Mouse (Mus musculus) bone marrow macrophage, adult 2 months (primary cell): Measurements from ENCODE around the gene Vps54. TPM values are rescaled to one million over a fixed set of nuclear protein-coding genes. Genes with fewer than 3 reads are reported as not detected.

ENCODE experiments used
- H3K27ac ChIP-seq: 2 replicates; pipeline ENCODE4 v1.5.1; 2012; ENCODE audit warnings: low read depth, low read length; ENCODE audit not compliant: insufficient read depth
- H3K4me1 ChIP-seq: 2 replicates; pipeline ENCODE4 v1.6.1; 2012; ENCODE audit warnings: low read length; ENCODE audit not compliant: control insufficient read depth, insufficient read depth
- H3K4me3 ChIP-seq: 2 replicates; pipeline ENCODE4 v1.5.1; 2012; ENCODE audit warnings: mild to moderate bottlenecking, low read length, moderate library complexity; ENCODE audit not compliant: insufficient read depth
- CTCF ChIP-seq: IDR thresholded peaks from 2 replicates; pipeline ENCODE4 v1.5.1; 2012; ENCODE audit warnings: low read depth, mild to moderate bottlenecking, low read length, moderate library complexity
- POLR2A ChIP-seq: IDR thresholded peaks from 2 replicates; pipeline ENCODE4 v1.6.1; 2012; ENCODE audit warnings: mild to moderate bottlenecking, low read depth, low read length, borderline replicate concordance
- polyA plus RNA-seq: library from polyadenylated mRNA; stranded (reverse); fragments of >200 nt; gene quantifications from 2 replicates; pipeline ENCODE4 v1.2.4, GENCODE M21; 2012; ENCODE audit not compliant: missing spikeins, insufficient read depth, insufficient read length

Vps54 gene
- polyA plus RNA-seq, 1 experiment: 33.2 TPM

DNA sequence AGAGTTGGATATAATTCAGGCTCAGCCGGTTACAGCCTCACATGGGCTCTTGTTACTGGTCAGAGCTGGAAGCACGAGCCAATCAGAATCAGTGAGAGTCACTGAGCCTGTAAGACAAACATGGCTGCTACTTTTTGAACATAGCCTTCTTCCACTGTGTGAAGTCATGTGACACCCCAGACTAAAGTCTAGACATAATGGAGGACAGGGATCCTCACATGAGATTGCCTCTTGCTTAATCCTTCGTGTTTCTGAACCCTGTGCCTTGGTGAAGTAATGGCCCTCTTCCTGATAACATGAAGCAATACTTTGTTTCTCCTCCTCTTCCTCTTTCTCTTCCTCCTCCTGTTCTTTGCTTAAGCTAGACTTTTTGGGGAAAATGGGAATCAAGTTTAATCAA lies 15.5 kb upstream of the Vps54 start:
- H3K4me1 ChIP-seq: peaks cover 38% of the 10 kb centered on the region
- H3K27ac ChIP-seq: peak overlapping the region; percentile 94
- H3K4me3 ChIP-seq: no peak overlapping the region
- TF ChIP-seq CTCF (no peak), POLR2A (no peak)

DNA sequence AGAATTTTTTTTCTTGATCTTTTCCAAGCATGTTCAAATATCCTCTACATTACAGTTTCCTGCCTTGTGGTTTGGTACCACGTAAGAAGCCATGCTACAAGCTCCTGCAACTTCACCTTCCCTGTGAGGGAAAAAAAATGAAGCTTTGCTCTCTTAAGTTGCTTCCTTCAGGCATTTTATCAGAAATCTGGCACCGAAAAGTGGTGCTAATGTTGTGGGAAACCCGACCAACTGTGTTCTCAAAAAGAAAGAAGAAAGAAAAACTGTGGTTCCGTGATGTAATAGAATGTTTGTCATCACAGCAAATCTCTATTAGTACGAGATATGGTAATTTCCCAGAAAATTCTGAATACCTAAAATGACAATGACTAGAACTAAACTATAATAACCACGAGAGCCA lies 15.0 kb upstream of the Vps54 start:
- Histone ChIP-seq H3K4me3 (peak overlapping the region; percentile 49), H3K27ac (peak overlapping the region; percentile 94), H3K4me1 (peaks cover 38% of the 10 kb centered on the region)
- no peak for TF ChIP-seq POLR2A
- TF ChIP-seq CTCF: no peak

DNA sequence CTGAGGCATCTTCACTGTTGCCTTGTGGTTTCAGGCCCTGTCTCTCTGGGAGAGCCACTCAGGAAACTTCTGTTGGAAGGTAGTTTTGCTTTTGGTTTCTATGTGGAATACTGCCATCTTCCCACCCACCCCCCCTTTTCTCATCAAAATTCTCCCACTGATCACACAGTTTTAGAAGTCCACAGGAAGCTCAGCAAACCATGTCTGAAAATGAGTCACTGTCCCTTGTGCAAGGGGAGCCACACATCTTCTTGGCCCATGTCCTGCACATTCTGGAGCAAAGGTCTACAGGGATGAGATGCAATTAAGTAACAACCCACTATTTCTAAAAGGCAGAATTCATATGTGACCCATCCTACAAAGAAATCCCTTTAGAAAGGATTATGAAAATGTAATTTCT lies 14.6 kb upstream of the Vps54 start:
- H3K4me1 ChIP-seq: peaks cover 38% of the 10 kb centered on the region
- TF ChIP-seq POLR2A (no peak), CTCF (no peak)
- H3K27ac ChIP-seq: peak overlapping the region; percentile 94
- peak overlapping the region; percentile 49; the same call in 1 of the 2 replicates for H3K4me3 ChIP-seq

DNA sequence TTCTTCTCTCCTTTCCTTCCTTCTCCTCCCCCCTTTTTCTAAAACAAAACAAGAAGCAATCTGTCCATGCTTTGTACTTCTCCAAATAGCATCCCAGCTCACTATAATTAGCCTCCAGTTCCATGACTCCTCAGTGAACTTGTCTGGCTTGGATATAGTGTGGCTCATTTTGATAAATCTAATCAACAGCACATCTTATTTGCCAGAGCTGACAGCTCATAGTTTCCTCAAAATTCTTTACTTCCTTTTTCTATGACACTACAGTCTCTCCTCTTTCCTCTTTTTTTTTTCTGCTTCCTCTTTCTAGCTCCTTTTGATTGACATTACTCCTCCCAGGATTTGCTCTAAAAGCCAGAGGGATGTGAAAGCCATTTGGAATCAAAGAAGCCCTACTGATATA lies 14.1 kb upstream of the Vps54 start:
- Histone ChIP-seq H3K27ac (peak overlapping the region; percentile 94), H3K4me3 (no peak overlapping the region), H3K4me1 (peaks cover 38% of the 10 kb centered on the region)
- TF ChIP-seq POLR2A (no peak), CTCF (no peak)

DNA sequence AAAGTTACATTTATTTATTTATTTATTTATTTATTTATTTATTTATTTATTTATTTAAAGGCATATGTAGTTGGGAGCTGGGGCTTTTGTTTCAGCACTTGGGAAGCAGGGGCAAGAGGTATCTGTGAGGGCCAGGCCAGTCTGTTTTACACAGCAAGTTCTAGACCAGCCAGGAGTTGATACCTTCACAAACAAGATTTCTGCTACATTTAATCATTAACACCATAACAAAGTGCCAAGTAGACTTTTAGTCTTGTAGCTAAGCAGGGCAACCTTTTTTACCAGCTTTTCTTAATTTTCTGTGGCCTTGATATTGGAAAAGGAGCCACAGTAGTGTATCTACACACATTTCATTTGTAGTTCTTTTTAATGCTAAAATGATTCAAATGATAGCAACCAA lies 3.7 kb upstream of the Vps54 start:
- H3K4me1 ChIP-seq: peaks cover 9% of the 10 kb centered on the region
- no peak overlapping the region for H3K4me3 ChIP-seq
- no peak overlapping the region for H3K27ac ChIP-seq
- TF ChIP-seq POLR2A (no peak), CTCF (no peak)

DNA sequence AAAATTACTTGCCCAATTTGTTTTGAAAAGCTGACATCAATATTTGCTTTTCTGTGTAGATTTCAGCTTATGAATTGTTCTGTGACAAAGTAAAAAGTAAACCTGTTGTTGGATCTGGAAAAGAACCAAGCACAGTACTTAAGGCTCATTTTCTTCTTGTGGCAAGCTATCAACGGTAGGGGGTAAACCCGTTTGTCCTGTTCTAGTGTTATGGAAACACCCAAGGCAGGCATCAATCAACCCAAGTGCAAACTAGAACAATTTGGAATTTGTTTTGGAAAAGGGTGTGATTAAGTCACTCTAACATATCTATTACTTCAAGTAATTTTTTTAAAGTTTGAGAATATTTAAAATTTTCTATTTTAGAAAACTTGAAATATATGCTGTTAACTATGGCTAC lies 3.3 kb upstream of the Vps54 start:
- TF ChIP-seq POLR2A (no peak), CTCF (no peak)
- H3K4me1 ChIP-seq: peaks cover 9% of the 10 kb centered on the region

DNA sequence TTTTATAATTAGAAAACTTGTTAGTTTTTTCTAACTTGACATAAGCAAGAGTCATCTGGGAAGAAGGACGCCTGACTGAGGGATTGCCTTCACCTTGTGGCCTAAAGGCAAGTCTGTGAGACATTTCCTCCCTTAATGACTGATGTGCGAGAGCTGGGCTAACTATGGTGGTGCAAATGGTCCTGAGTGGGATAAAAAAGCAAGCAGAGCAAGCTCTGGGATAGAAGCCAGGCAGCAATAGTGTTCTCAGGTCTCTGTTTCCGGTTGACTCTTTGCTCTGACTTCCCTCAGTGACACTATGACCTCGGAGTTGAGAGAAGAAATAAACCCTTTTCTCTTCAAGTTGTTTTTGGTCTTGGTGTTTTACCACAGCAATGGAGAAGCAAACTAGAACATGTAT lies 2.1 kb upstream of the Vps54 start:
- Histone ChIP-seq H3K27ac (no peak overlapping the region; the same call in 1 of the 2 replicates), H3K4me3 (no peak overlapping the region), H3K4me1 (peaks cover 9% of the 10 kb centered on the region)
- TF ChIP-seq POLR2A (no peak), CTCF (no peak)

More for the DNA sequence above, 3.3 kb upstream of the Vps54 start:
- H3K27ac ChIP-seq: no peak overlapping the region
- no peak overlapping the region for H3K4me3 ChIP-seq

DNA sequence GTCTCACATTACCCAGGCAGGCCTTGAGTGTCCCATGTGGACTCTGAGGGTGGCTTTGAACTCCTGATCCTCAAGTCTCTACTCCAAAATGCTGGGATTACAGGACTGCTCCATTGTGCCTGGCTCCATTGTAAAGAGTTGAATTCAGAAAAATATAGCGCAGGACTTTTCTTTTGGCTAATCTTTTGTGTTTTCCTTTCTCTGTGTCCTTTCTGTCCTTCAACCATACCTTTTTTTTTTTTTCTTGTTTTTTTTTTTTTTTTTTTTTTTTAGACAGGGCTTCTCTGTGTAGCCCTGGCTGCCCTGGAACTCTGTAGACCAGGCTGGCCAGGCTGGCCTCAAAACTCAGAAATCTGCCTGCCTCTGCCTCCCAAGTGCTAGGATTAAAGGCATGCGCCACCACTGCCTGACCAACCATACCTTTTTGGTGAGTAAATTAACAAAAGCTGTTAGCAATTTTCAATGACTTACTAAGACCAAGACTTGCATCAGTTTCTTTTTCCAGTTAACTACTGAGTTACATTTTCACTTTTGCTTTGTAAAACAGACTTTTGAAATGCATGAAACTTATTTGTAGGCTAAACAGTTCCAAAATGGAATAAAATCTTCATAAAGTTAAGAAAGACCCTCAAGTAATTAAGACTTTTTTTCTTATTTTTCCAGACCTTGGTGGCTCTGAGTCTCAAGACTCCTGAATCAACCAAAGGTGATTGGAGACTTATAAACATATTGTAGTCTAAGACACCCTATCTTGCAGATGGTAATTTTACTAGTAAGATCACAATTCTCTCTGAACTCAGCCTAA lies 1.4 kb upstream of the Vps54 start:
- Histone ChIP-seq H3K27ac (no peak overlapping the region), H3K4me3 (no peak overlapping the region), H3K4me1 (peaks cover 9% of the 10 kb centered on the region)
- TF ChIP-seq CTCF (no peak), POLR2A (no peak)

DNA sequence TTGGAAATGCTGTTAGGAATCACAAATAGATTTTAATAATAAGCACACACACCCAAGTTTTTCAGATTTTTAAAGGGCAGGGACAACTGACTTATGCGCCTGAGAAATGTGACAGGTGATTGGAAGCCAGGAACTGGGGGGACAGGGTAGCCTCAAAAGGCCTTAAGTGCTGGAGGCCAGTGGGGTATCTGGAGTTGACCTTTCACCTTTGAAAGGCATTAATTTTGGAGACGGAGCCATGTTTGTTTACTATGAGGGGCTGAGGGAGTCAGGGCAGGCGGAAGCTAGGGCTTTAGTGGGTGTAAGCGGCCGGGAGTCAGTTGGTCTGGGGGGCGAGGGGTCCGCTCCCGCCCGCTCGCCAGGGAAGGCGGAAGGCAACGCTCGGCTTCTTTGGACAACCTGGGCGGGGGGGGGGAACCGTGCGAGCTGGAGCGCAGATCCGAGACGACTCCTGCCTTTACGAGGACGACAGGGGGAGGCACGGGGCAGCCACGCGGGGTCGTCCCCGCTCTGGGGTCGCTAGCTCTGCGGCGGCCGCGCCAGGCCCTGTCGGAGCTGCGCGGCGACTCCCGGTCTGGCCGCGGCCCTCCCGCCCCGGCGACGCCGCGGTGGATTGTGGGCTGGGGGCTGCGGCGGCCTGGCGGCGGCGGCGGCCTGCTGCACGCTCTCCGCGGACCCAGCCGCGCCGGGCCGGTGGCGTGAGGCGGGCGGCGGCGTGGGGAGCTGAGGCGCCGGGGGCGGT lies 631 bp upstream of the Vps54 start:
- Histone ChIP-seq H3K4me3 (peak overlapping the region; percentile 89), H3K27ac (peak overlapping the region; percentile 78), H3K4me1 (peaks cover 11% of the 10 kb centered on the region)
- TF ChIP-seq CTCF (no peak), POLR2A (no peak)

DNA sequence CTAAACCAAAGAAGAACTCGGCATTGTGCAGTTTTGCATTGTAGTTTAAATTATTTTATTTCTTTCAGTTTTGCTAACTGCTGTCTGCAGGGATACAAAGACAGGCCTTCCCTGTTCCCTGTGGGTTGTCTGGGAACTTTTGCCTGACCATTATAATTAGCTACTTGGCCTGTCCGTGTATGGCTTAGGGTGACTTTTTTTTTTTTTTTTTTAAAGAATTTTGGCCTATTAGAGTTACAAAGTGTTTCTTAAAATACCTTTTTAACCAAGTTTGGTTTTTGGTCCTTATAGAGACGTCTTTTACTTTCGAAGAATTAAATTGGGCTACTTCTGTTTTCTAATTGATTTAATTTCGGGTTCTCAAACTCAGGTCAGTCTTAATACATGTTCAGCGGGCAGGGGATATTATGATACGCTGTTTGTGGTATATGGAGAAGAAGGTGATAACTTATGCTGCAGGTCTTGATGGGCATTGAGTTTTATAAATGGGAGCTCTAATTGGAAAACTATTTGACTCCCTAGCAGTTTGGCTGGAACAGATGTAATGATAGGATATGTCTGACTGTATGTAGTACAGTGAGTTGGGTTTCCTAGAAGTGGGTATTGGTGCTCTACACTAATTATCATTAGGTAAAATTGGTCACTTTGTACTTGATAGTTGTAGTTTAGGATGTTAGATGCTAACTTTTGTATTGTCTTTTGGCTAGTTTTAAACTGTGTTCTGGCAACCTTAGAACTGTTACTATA lies 855 bp downstream of the Vps54 start:
- Histone ChIP-seq H3K27ac (peak overlapping the region; percentile 78), H3K4me3 (peak overlapping the region; percentile 89), H3K4me1 (peaks cover 14% of the 10 kb centered on the region)
- no peak for TF ChIP-seq POLR2A
